Mouse (Mus musculus) neural tube, embryonic 12.5 days (tissue): Measurements from ENCODE around the gene Thbs4. TPM values are rescaled to one million over a fixed set of nuclear protein-coding genes. Genes with fewer than 3 reads are reported as not detected.

ENCODE experiments used
- ATAC-seq: fragments of 200-750 bp; cut with Nextera tagmentation; 2 replicates; pipeline ENCODE4 v1.8.0; 2017; ENCODE audit warnings: low read depth, mild to moderate bottlenecking, moderate TSS enrichment, moderate library complexity; ENCODE audit not compliant: low FRiP score
- H3K27ac ChIP-seq: fragments of 300-500 bp; sonication (generic); 2 replicates; pipeline ENCODE4 v1.5.1; 2016
- H3K27me3 ChIP-seq: fragments of 300-500 bp; sonication (generic); replicated peaks from 2 replicates; pipeline ENCODE4 v1.6.1; 2016; ENCODE audit warnings: mild to moderate bottlenecking
- H3K36me3 ChIP-seq: fragments of 300-500 bp; sonication (generic); 2 replicates; pipeline ENCODE4 v1.6.1; 2016; ENCODE audit warnings: mild to moderate bottlenecking
- H3K4me1 ChIP-seq: fragments of 300-500 bp; sonication (generic); 2 replicates; pipeline ENCODE4 v1.6.1; 2016
- H3K4me2 ChIP-seq: fragments of 300-500 bp; sonication (generic); replicated peaks from 2 replicates; pipeline ENCODE4 v1.6.1; 2016; ENCODE audit warnings: mild to moderate bottlenecking
- H3K4me3 ChIP-seq: fragments of 300-500 bp; sonication (generic); 2 replicates; pipeline ENCODE4 v1.5.1; 2016
- H3K9ac ChIP-seq: fragments of 300-500 bp; sonication (generic); 2 replicates; pipeline ENCODE4 v1.6.1; 2016; ENCODE audit warnings: mild to moderate bottlenecking
- H3K9me3 ChIP-seq: fragments of 300-500 bp; sonication (generic); 2 replicates; pipeline ENCODE4 v1.6.1; 2016; ENCODE audit warnings: mild to moderate bottlenecking
- WGBS: fragments of 180-500 bp; shearing (Covaris S2); methylation state at CpG from one replicate; pipeline ENCODE4 v1.1.7; 2016; 5-methylcytosine and 5-hydroxymethylcytosine counted together
- polyA plus RNA-seq: library from polyadenylated mRNA; unstranded; fragments of >200 nt; fragmentation: Nextera tagmentation; extraction: Ambion mirVana; gene quantifications from 2 replicates; pipeline ENCODE4 v1.2.1, GENCODE M21; 2016

The Thbs4 gene
- polyA plus RNA-seq, 1 experiment from 2014 or later, result 1.6 TPM

DNA sequence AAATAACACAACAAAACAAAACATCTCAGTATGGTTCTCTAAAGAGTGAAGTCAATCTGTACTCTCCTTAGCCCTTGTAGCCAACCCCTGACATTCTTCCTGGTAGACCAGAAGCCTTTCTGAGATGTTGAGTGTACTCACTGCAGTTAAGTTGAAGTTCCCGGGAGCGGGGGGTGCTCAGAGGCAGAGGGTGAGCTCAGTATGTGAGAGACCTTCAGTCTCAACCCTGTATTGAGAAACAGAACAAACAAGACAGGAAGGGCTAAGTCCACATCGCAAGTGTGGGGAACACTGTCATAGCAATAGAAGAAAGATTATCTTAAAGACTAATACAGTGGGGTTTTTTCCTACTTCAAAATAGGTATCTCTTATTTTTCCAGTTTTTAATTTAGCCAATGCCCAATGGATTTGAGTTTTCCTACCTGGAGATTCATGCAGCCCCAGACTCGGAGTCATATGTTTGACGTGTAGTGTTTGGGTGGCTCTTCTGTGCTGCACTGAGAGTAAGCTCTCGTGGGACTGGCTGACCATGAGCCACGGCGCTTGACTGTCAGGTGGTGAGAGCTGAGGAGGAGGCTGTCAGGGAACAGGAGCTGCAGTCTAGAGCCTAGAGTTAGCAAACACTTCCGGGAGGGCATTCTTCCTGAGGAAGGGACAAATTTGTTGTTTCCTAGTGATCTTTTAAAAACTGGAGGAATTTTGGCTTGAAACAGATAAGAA, 88.1 kb downstream of the Thbs4 start:
- Histone ChIP-seq H3K27me3 (no peaks in the 10 kb centered on the region), H3K4me2 (no peak overlapping the region), H3K9me3 (no peaks in the 10 kb centered on the region), H3K36me3 (peaks cover 32% of the 10 kb centered on the region), H3K27ac (no peak overlapping the region), H3K4me3 (no peak overlapping the region), H3K9ac (no peak overlapping the region), H3K4me1 (peaks cover 32% of the 10 kb centered on the region)
- 93% methylated on average over 9 of the region's 9 CpGs for WGBS
- no peak for ATAC-seq

DNA sequence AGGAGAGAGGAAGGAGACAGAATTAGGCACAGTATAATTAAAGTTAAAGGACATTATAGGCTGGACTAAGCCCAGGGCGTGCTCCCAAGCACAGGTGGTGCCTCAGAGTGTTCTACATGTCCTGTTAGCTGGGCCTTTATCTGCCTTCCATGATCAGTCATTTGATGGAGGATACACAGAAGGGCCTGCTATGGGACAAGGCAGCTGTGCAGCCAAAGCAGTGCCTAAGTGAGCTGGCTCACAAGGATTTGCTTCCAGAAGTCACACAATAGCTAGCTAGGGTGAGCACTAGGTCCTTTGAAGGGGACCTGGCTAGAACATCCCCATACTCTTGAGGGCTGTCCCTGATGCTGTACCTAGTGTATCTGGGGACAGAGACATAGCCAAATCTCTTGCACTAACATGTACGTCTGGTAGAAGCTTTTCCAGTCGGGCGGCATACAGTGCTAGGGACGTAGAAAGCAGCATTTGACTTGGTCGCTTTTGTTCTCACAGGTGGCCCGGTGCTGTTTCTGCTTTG, 89.5 kb downstream of the Thbs4 start:
- Histone ChIP-seq H3K4me2 (no peak overlapping the region), H3K9me3 (no peaks in the 10 kb centered on the region), H3K4me1 (peaks cover 32% of the 10 kb centered on the region), H3K36me3 (peaks cover 42% of the 10 kb centered on the region), H3K27me3 (no peaks in the 10 kb centered on the region), H3K27ac (no peak overlapping the region), H3K4me3 (no peak overlapping the region), H3K9ac (no peak overlapping the region)
- WGBS, result 86% methylated on average over 7 of the region's 7 CpGs
- no peak for ATAC-seq

DNA sequence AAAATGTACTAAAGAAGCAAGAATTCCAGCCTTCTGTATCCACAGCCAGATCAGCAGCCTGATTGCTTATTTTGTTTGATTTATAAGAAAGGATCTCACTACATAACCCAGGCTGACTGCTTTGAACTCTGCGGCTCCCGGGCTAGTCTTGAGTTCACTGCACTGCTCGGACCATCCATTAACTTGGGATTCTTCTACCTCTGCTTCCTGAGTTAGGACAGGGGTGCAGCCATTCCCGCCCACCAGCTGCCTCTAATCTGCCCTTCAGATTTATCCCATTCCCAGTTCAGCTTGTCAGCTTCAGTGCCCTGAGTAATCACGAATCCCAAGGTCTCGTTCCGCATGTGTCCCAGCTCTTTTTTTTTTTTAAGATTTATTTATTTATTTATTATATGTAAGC, 90.4 kb downstream of the Thbs4 start:
- peaks cover 37% of the 10 kb centered on the region for H3K36me3 ChIP-seq
- H3K4me1 ChIP-seq, result peaks cover 25% of the 10 kb centered on the region
- 30% methylated on average over 7 of the region's 7 CpGs for WGBS
- no peaks in the 10 kb centered on the region for H3K27me3 ChIP-seq
- H3K9ac ChIP-seq, result no peak overlapping the region
- no peaks in the 10 kb centered on the region for H3K9me3 ChIP-seq
- H3K4me2 ChIP-seq, result no peak overlapping the region
- 0 out of 2 replicates have a peak overlapping the region, but pooled peaks have one; percentile 38 for H3K27ac ChIP-seq
- no peak for ATAC-seq
- no peak overlapping the region for H3K4me3 ChIP-seq

DNA sequence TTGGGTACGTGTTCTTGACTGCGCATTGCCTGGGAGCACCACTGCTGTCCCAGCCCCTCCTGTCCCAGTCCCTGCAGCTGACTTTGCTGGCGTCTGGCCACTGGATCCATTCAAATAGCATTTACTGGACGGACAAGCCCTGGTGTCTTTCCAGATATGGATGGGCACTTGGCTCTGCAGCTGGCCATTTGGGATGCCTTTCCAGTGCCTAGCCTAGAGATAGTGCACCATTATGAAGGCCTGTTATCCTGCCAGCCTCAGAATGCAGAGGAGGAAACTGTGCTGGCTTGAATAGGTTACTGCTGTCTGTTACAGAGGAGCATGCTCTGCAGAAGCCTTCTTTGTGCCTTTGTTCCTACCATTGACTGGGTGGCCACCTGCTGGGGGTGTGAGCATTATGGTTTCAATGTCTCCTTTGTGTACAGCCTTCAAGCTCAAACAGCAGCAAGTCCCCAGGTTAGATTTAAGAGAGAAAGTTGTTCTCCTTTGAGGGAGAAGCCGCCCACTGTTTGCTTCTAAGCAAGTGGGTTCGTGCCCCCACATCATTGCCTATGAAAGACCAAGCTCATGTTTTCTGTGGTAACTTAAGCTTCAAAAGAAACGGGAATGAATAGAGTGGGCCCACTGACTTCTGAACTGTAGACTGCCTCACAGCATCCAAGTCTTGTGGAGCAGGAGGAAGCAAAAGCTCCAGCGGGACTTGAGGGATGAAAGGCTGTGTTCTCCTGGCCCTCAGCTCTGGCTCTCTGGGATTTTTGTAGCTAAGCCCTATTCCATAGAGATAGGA, 91.2 kb downstream of the Thbs4 start:
- no peaks in the 10 kb centered on the region for H3K9me3 ChIP-seq
- 26% methylated on average over 8 of the region's 8 CpGs for WGBS
- H3K4me3 ChIP-seq, result no peak overlapping the region
- ATAC-seq, result peak; percentile 90
- H3K36me3 ChIP-seq, result peaks cover 31% of the 10 kb centered on the region
- peak overlapping the region; percentile 62 for H3K27ac ChIP-seq
- no peak overlapping the region for H3K4me2 ChIP-seq
- no peaks in the 10 kb centered on the region for H3K27me3 ChIP-seq
- H3K9ac ChIP-seq, result no peak overlapping the region
- H3K4me1 ChIP-seq, result peaks cover 22% of the 10 kb centered on the region

- H3K36me3 ChIP-seq, result peaks cover 17% of the 10 kb centered on the region
- H3K4me1 ChIP-seq, result peaks cover 22% of the 10 kb centered on the region
- H3K27me3 ChIP-seq, result no peaks in the 10 kb centered on the region
- H3K9ac ChIP-seq, result no peak overlapping the region
- no peak overlapping the region for H3K4me3 ChIP-seq
- H3K4me2 ChIP-seq, result no peak overlapping the region
- WGBS, result 90% methylated on average over 5 of the region's 5 CpGs
- ATAC-seq, result no peak
- H3K9me3 ChIP-seq, result no peaks in the 10 kb centered on the region
- no peak overlapping the region for H3K27ac ChIP-seq
These were observed 92.6 kb downstream of the Thbs4 start for GRCm38 (mm10) chr13:92702035-92702434.

Other genes with a start within 250 kb of the Thbs4 start
- gene Spz1, start 218.6 kb downstream of the Thbs4 start, polyA plus RNA-seq, result not detected in 2 replicates
- gene Serinc5, start 183.7 kb downstream of the Thbs4 start, polyA plus RNA-seq, result 23.4 and 27.9 TPM in 2 replicates
- 3.8 and 3.9 TPM in 2 replicates for gene Mtx3, start 49.9 kb upstream of the Thbs4 start, polyA plus RNA-seq